Mouse (Mus musculus): ENCODE data around the gene Dennd6b.

DNA sequence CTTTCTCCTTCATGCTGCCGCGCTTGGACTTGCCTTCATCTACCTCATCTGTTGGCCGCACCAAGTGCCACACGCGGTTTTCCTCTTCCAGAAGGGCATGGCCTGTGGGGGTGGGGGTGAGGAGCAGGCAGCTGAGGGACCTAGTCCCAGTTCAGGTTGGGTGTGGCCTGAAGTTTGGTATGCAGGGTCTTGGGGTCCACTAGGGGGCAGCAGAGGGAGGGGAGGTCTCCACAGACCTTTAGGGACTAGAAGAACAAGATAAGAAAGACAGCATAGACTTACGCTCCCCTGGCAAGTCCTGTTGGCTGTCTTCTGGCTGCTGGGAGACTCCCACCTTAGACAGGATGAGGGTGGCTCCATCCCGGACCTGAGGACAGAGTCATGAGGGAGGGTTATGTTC is 38.3 kb downstream of the Dennd6b start:
- no peak for TF ChIP-seq GATA1 (IDR thresholded peaks at IDR 0.05; ENCODE audit: borderline replicate concordance, low read length)
- no peak for TF ChIP-seq FLI1 (IDR thresholded peaks at IDR 0.05; ENCODE audit: low read length)

Measured in megakaryocyte, embryonic 14.5 days (primary cell).